Mouse (Mus musculus): ENCODE measurements around the gene Adgrb2. TPM values are rescaled to one million over a fixed set of nuclear protein-coding genes. Genes with fewer than 3 reads are reported as not detected.

The Adgrb2 gene
- total RNA-seq, 1 experiment: 19.5 TPM

GRCm38 (mm10) chr4:130055160-130056010 lies 70.7 kb downstream of the Adgrb2 start:
- Histone ChIP-seq H3K9ac (ENCODE audit: insufficient read depth, low read depth, low read length, poor library complexity, severe bottlenecking) (no peak overlapping the region), H3K27ac (ENCODE audit: insufficient read depth, low read depth, low read length, poor library complexity, severe bottlenecking) (no peak overlapping the region), H3K4me3 (ENCODE audit: insufficient read depth in 1 of 2, low read depth in 1 of 2, low read length in 2 of 2, poor library complexity in 1 of 2, severe bottlenecking in 1 of 2) (no peak overlapping the region), H3K4me1 (ENCODE audit: control insufficient read depth in 2 of 2, insufficient read depth in 2 of 2, low read length in 2 of 2, poor library complexity in 1 of 2) (no peaks in the 10 kb centered on the region; a peak in 1 of 4 replicates), H3K36me3 (ENCODE audit: control insufficient read depth, insufficient read depth, low read length, poor library complexity, severe bottlenecking) (no peaks in the 10 kb centered on the region), H3K9me3 (ENCODE audit: control insufficient read depth, insufficient read depth, low read depth, low read length) (no peaks in the 10 kb centered on the region)
- in situ Hi-C loops (cut with MboI; ENCODE audit: low sequenced_read_pairs in 2 of 2, unreplicated experiment in 2 of 2): no loop called here
- no peak for TF ChIP-seq HCFC1 (IDR thresholded peaks at IDR 0.05; ENCODE audit: borderline replicate concordance, insufficient read depth, low read length)
- TF ChIP-seq ZNF384 (IDR thresholded peaks at IDR 0.05; ENCODE audit: low read depth, low read length): no peak
- no peak for TF ChIP-seq ZC3H11A (IDR thresholded peaks at IDR 0.05; ENCODE audit: borderline replicate concordance, low read depth, low read length)
- no peak for TF ChIP-seq CHD2 (IDR thresholded peaks at IDR 0.05; ENCODE audit: low read depth, low read length)
- no peak for TF ChIP-seq MAFK (IDR thresholded peaks at IDR 0.05; ENCODE audit: insufficient read depth, low read depth, low read length)
- no peak for DNase-seq (ENCODE audit: low read depth, low spot score)

- in situ Hi-C loops (cut with MboI; ENCODE audit: low sequenced_read_pairs in 2 of 2, unreplicated experiment in 2 of 2): no loop called here
- no peak overlapping the region for H3K27ac ChIP-seq (ENCODE audit: insufficient read depth, low read depth, low read length, poor library complexity, severe bottlenecking)
- H3K4me1 ChIP-seq (ENCODE audit: control insufficient read depth in 2 of 2, insufficient read depth in 2 of 2, low read length in 2 of 2, poor library complexity in 1 of 2): no peaks in the 10 kb centered on the region; a peak in 1 of 4 replicates
- H3K36me3 ChIP-seq (ENCODE audit: control insufficient read depth, insufficient read depth, low read length, poor library complexity, severe bottlenecking): no peaks in the 10 kb centered on the region
- no peak overlapping the region for H3K9ac ChIP-seq (ENCODE audit: insufficient read depth, low read depth, low read length, poor library complexity, severe bottlenecking)
- DNase-seq (ENCODE audit: low read depth, low spot score): no peak
- H3K9me3 ChIP-seq (ENCODE audit: control insufficient read depth, insufficient read depth, low read depth, low read length): no peaks in the 10 kb centered on the region
- no peak for TF ChIP-seq MAFK (IDR thresholded peaks at IDR 0.05; ENCODE audit: insufficient read depth, low read depth, low read length)
- TF ChIP-seq ZC3H11A (IDR thresholded peaks at IDR 0.05; ENCODE audit: borderline replicate concordance, low read depth, low read length): no peak
- TF ChIP-seq HCFC1 (IDR thresholded peaks at IDR 0.05; ENCODE audit: borderline replicate concordance, insufficient read depth, low read length): no peak
- TF ChIP-seq ZNF384 (IDR thresholded peaks at IDR 0.05; ENCODE audit: low read depth, low read length): no peak
- TF ChIP-seq CHD2 (IDR thresholded peaks at IDR 0.05; ENCODE audit: low read depth, low read length): no peak
- no peak overlapping the region for H3K4me3 ChIP-seq (ENCODE audit: insufficient read depth in 1 of 2, low read depth in 1 of 2, low read length in 2 of 2, poor library complexity in 1 of 2, severe bottlenecking in 1 of 2)
Observed at GRCm38 (mm10) chr4:130056011-130056322, 71.3 kb downstream of the Adgrb2 start.

- Histone ChIP-seq H3K27ac (ENCODE audit: insufficient read depth, low read depth, low read length, poor library complexity, severe bottlenecking) (no peak overlapping the region), H3K9ac (ENCODE audit: insufficient read depth, low read depth, low read length, poor library complexity, severe bottlenecking) (no peak overlapping the region), H3K9me3 (ENCODE audit: control insufficient read depth, insufficient read depth, low read depth, low read length) (no peaks in the 10 kb centered on the region), H3K36me3 (ENCODE audit: control insufficient read depth, insufficient read depth, low read length, poor library complexity, severe bottlenecking) (no peaks in the 10 kb centered on the region), H3K4me1 (ENCODE audit: control insufficient read depth in 2 of 2, insufficient read depth in 2 of 2, low read length in 2 of 2, poor library complexity in 1 of 2) (no peaks in the 10 kb centered on the region; a peak in 1 of 4 replicates), H3K4me3 (ENCODE audit: insufficient read depth in 1 of 2, low read depth in 1 of 2, low read length in 2 of 2, poor library complexity in 1 of 2, severe bottlenecking in 1 of 2) (no peak overlapping the region)
- in situ Hi-C loops (cut with MboI; ENCODE audit: low sequenced_read_pairs in 2 of 2, unreplicated experiment in 2 of 2): no loop called here
- DNase-seq (ENCODE audit: low read depth, low spot score): no peak
- no peak for TF ChIP-seq ZC3H11A (IDR thresholded peaks at IDR 0.05; ENCODE audit: borderline replicate concordance, low read depth, low read length)
- TF ChIP-seq HCFC1 (IDR thresholded peaks at IDR 0.05; ENCODE audit: borderline replicate concordance, insufficient read depth, low read length): no peak
- no peak for TF ChIP-seq MAFK (IDR thresholded peaks at IDR 0.05; ENCODE audit: insufficient read depth, low read depth, low read length)
- no peak for TF ChIP-seq CHD2 (IDR thresholded peaks at IDR 0.05; ENCODE audit: low read depth, low read length)
- no peak for TF ChIP-seq ZNF384 (IDR thresholded peaks at IDR 0.05; ENCODE audit: low read depth, low read length)
Observed at GRCm38 (mm10) chr4:130056471-130056870, 71.8 kb downstream of the Adgrb2 start.

- in situ Hi-C loops (cut with MboI; ENCODE audit: low sequenced_read_pairs in 2 of 2, unreplicated experiment in 2 of 2): no loop called here
- TF ChIP-seq ZC3H11A (IDR thresholded peaks at IDR 0.05; ENCODE audit: borderline replicate concordance, low read depth, low read length) (no peak), ZNF384 (IDR thresholded peaks at IDR 0.05; ENCODE audit: low read depth, low read length) (no peak), MAFK (IDR thresholded peaks at IDR 0.05; ENCODE audit: insufficient read depth, low read depth, low read length) (no peak), HCFC1 (IDR thresholded peaks at IDR 0.05; ENCODE audit: borderline replicate concordance, insufficient read depth, low read length) (no peak), CHD2 (IDR thresholded peaks at IDR 0.05; ENCODE audit: low read depth, low read length) (no peak)
Observed at GRCm38 (mm10) chr4:130060937-130061336, 76.3 kb downstream of the Adgrb2 start.

More at GRCm38 (mm10) chr4:130060937-130061336, 76.3 kb downstream of the Adgrb2 start:
- Histone ChIP-seq H3K4me3 (ENCODE audit: insufficient read depth in 1 of 2, low read depth in 1 of 2, low read length in 2 of 2, poor library complexity in 1 of 2, severe bottlenecking in 1 of 2) (no peak overlapping the region), H3K27ac (ENCODE audit: insufficient read depth, low read depth, low read length, poor library complexity, severe bottlenecking) (no peak overlapping the region), H3K36me3 (ENCODE audit: control insufficient read depth, insufficient read depth, low read length, poor library complexity, severe bottlenecking) (no peaks in the 10 kb centered on the region), H3K9ac (ENCODE audit: insufficient read depth, low read depth, low read length, poor library complexity, severe bottlenecking) (no peak overlapping the region), H3K9me3 (ENCODE audit: control insufficient read depth, insufficient read depth, low read depth, low read length) (no peaks in the 10 kb centered on the region), H3K4me1 (ENCODE audit: control insufficient read depth in 2 of 2, insufficient read depth in 2 of 2, low read length in 2 of 2, poor library complexity in 1 of 2) (no peaks in the 10 kb centered on the region; a peak in 1 of 4 replicates)
- DNase-seq (ENCODE audit: low read depth, low spot score): peak; percentile 50
